Mouse (Mus musculus): ENCODE results near the gene Wdr54. TPM values are rescaled to one million over a fixed set of nuclear protein-coding genes. Genes with fewer than 3 reads are reported as not detected.
"Not testable (repeated sequence)": the region's sequence is repeated elsewhere in the genome, so short reads cannot be mapped to it uniquely, and the experiment has no call there.

Gene Wdr54
- total RNA-seq, 2 experiments from 2014 or later, result 24.4 to 27.6 TPM

DNA sequence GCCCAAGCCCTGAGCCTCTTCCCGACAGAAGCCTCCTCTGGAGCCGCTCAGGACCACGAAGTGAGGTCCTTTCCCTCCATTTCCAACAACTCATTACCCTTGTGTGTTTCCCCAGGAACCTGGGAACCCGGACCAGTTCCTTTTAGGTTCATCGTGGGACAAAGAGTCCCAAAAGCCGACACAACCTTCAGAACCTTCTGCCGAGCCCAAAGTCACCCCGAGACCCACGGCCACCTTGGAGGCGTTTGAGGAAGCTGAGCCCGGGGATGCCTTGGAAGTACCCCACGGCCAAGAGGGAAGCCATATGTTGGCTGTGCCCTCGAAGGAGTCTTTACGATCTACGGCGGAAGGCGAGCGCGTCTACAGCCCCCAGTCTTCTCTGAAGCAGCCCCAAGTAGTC lies 5.2 kb upstream of the Wdr54 start:
- DNase-seq (ENCODE audit: low spot score in 2 of 2), result no peak

DNA sequence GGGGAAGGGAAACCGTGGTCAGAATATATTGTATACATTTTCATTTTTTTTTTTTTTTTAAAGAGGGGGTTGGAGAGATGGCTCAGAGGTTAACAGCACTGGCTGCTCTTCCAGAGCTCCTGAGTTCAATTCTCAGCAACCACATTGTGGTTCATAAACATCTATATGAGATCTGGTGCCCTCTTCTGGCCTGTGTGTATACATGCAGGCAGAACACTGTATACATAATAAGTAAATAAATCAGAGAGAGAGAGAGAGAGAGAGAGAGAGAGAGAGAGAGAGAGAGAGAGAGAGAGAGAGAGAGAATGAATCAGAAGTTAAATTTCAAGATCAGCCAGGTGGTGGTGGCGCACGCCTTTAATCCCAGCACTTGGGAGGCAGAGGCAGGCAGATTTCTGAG lies 3.3 kb upstream of the Wdr54 start:
- DNase-seq (ENCODE audit: low spot score in 2 of 2), result not testable (repeated sequence)

DNA sequence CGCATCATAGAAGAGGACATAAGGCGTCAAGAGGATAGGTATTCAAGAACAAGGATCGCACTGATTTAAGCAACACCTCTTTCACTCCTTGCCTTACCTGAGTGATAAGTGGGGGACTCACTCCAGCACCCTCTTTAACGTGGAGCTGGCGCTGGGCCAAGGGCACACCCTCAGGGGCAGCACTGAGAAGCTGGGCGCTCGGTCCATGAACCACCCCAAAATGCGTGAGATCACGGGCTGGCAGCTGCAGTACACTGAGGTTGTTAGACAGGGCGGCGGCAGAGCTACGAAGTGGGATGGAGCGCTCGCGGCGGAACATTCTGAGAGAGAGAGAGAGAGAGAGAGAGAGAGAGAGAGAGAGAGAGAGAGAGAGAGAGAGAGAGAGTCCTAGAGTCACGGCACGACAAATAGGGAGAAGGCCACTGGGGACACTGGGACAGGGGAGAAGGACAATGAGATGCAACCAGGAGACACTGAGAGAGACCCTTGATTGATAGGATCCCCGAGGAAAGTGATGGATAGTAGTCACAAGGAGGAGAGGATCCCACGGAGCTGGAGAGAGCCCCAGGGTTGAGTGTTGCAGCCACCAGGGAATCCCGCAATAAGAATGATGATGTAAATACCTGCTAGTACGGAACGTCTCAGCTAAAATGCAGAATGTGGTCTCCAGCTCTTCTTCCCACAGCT lies 502 bp downstream of the Wdr54 start:
- no peak for DNase-seq (ENCODE audit: low spot score in 2 of 2)

DNA sequence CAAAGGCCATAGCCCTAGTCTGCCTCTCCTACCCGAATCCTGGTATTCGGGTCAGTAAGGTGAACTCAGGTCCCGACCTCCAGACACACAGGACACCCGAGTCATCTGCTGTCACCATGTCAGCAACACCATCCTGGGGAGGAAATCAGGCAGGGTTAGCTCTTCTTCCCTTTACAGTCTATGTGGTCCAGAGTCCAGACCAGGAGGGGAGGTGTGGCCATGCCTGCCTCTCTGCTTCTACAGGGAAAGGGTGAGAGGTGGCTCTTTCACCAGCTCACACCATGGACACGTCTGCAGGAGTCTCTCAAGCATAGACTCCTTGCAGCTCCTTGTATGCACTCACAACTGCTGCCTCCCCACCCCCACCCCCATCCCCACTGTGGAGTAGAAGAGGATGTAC lies 2.7 kb downstream of the Wdr54 start:
- DNase-seq (ENCODE audit: low spot score in 2 of 2), result no peak

DNA sequence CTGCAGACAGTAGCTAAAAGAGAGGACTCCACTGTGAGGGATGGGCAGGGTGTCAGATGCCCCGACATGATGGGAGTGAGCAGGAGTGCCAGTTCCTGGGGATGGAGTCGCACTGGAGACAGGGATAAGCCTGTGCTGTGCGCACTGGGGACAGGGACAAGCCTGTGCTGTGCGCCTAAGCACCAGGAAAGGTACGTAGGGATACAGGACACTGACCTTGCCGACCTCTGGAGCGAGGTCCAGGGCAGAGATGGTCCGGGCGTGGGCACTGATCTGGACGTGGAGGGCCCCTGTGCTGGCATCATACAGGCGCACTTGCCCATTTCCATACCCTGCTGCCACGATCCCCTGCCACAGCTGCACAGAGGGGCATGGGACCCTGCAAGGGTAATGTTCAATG lies 3.2 kb downstream of the Wdr54 start:
- DNase-seq (ENCODE audit: low spot score in 2 of 2), result no peak

DNA sequence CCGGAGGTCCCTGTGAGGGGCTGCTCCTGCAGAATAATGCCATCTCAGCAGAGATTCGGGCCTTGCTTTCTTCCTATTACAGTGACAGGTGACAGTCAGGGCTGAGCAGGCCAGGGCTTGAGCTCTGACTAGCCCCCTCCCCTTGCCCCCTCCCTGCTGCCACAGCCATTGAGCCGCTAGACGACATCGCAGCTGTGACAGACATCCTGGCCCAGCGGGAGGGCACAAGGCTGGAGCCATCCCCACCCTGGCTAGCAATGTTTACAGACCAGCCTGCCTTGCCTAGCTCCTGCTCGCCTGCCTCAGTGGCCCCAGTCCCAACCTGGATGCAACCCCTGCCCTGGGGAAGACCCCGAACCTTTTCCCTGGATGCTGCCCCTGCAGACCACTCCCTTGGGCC lies 4.5 kb downstream of the Wdr54 start:
- DNase-seq (ENCODE audit: low spot score in 2 of 2), result no peak

DNA sequence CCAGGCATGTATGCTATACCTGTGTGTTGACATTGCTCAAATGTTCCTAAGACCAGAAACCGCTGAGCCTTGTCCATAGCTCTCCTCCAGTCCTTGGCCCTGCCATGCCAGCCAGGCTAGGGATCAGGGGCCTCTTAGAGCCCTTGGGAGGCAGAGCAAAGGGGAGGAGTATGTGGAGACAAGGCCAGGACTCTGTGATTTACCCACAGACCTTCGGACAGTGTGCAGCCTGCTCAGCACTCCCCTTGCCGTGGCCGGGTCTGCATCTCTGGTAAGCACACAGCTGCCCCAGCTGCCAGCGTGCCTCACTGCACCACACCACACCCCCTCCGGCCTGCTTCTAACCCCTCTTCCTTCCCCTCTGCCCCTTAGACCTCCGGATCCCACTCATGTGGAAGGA lies 8.9 kb downstream of the Wdr54 start:
- DNase-seq (ENCODE audit: low spot score in 2 of 2), result no peak

DNA sequence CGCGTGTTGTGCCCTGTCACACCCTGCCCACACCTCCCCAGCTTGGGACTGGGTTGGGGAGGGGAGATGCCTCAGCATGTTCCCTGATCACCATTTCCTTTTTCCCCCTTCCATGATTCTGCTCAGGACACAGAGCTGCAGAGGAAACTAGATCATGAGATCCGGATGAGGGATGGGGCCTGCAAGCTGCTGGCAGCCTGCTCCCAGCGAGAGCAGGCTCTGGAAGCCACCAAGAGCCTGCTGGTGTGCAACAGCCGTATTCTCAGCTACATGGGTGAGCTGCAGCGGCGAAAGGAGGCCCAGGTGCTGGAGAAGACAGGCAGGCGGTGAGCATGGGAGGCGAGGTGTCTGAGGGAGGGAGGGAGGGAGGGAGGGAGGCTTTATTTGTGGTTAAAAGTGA lies 10.4 kb downstream of the Wdr54 start:
- DNase-seq (ENCODE audit: low spot score in 2 of 2), result no peak

DNA sequence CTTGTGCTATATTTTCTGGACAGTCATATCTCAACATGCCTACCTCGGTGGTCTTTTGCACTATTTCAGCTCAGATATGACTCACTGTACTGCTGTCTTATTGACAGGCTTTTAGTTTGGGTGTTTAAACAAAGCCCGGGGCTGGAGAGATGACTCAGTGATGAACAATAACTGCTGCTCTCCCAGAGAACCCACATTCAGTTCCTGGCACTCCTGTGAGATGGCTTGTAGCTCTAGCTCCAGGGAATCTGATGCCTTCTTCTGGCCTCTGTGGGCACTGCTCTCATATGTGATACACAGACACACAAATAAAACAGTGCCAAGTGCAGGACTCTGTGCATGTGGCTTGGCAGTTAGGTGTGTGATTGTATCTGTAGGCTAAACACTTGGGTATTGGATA lies 11.0 kb downstream of the Wdr54 start:
- DNase-seq (ENCODE audit: low spot score in 2 of 2), result peak in 1 of 2 experiments; percentile 45

DNA sequence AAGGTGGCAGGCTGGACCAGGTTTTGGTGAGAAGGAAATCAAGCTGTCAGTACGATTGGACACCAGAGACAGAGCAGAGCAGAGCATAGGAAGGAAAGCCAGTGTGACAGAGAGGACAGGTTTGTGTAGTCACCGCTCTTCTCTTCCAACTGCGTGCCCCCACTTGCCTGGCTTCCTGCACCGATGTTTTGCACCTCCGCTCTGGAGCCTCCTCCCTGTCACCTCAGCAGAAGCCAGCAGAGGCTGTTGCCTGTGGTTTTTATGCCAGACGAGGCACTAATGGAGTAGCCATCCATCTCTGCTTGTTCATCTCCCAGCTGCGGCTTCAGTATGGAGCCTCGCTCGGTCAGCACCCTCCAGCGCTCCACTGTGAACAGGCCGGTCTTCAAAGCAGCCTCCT lies 13.3 kb downstream of the Wdr54 start:
- peak in 1 of 2 experiments; percentile 50 for DNase-seq (ENCODE audit: low spot score in 2 of 2)

DNA sequence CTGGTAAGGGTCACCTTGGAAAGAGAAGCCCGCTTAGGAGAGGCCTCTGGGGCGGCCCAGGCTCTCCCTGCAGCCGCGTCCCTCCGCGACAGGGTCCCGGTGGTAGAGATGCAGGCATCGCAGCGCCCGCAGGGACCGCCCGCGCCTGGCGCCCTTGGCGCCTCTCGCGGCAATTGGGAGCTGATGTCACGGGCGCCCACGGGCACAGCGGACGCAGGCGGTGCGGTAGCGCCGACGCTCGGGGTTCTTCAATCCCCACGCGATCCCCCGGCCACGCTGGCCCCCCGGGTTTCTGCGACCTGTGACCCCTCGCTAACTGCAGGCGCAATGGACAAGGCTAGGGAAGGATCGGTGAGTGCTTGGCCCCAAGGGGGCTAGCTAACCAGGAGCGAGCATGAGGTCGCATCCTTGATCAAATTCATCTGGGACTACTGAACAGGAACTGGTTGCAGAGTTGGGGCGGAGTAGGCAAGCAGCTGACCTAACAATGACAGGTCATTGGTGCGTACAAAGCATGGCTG lies 13.9 kb downstream of the Wdr54 start:
- DNase-seq (ENCODE audit: low spot score in 2 of 2), result peak in 1 of 2 experiments; percentile 71

DNA sequence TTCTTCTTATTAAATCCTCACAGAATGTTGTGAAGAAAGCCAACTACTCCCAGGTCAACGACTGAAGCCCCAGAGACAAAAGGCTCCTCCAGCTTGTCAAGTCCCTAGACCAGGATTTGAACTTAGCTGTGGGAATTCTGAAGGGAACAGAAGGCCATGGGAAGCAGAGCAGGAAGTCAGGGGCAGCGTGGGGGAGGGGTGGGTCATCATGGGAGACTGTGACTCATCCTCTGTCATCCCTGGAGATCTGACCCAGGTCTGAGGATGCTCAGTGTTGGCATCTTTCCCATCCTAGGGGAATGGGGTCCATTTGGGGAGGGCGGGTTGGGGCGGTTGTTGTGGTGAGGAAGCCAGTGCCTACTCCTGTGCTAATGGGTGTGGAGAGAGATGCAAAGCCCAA lies 14.6 kb downstream of the Wdr54 start:
- no peak for DNase-seq (ENCODE audit: low spot score in 2 of 2)

DNA sequence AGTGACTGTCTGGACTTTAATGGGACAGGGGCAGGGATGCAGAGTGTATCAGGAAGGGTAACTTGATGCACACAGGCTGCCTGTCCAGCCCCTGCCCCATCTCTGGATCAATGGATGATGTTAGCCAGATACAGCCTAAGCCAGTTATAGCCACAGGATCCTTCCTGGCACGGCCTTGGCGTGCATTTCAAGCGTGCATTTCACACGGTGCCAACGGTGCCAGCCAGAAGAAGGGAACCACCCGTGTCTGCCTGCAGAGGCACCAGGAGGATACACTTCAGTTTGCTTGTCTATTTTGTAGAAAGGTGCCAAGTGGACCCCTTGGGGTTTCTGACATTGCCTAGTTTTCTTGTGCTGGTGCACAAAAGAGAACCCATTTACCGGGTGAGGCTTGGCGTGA lies 16.2 kb downstream of the Wdr54 start:
- no peak for DNase-seq (ENCODE audit: low spot score in 2 of 2)

DNA sequence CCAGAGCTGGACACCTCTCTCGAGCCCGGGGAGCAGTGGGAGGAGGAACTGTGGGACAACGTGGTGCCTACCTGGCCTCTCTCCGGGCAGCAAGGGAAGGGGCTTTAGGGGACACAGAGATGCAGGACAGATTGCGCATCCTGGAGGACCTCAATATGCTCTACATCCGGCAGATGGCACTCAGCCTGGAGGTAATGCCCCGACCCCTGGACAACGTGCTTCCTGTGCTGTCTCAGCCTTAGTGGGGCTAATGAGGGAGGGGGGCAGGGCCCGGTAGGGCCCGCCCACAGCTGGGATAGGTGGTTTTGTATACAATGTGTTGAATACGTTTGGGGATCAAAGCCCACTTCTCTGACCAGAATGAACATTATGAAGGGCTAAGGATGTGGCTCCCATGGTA lies 18.1 kb downstream of the Wdr54 start:
- no peak for DNase-seq (ENCODE audit: low spot score in 2 of 2)

DNA sequence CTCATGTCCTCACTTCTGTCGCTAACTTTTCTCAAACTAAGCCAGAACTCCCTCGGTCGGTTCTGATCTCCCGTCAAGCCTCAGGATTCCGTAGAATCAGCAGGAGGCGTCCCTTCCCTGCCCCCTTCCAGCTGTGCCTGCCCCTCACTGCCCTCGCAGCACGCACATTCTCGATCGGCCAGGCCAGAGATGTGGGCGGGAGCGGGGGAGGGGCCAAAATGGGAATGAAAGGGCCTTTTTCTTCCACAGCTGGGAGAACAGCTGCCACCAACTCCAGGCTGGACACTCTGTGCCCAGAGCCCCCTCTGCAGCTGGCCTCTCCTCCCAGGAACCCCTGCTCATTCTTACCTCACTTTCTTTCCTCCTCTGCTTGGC lies 18.6 kb downstream of the Wdr54 start:
- DNase-seq (ENCODE audit: low spot score in 2 of 2), result peak in 1 of 2 experiments; percentile 79

DNA sequence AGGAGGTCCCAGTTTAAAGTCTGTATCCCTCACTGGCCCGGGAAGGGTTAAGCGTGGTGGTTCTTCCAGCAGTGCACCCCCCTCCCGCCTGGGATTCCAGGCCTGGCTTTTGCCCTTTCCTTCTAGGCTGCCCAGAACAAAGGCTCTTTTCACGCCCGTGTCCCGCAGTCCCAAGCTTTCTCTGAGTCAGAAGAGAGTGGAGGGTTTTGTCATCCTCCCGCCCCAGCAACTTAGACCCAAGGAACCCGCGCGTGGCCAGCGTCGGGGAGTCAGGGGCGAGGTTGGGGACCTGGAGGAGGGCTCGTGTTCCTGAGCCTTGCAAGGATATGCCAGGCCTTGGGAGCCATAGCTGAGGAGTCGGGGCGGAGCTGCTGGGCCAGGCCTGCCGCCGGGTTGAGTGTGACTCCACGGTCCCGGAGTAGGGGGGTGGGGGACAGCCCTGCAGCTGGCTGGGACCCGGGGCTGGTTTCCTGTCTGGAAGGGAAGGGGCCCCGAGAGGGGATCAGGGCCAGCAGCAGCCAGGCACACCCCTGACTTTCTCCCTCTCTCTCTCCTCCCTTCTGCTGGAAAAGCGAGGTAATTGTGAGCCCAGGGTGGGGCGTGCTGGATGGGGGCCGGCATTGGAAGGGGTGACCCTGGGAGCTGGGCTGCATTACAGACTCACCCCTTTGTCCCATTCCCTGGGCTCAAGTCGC lies 19.2 kb downstream of the Wdr54 start:
- no peak for DNase-seq (ENCODE audit: low spot score in 2 of 2)

DNA sequence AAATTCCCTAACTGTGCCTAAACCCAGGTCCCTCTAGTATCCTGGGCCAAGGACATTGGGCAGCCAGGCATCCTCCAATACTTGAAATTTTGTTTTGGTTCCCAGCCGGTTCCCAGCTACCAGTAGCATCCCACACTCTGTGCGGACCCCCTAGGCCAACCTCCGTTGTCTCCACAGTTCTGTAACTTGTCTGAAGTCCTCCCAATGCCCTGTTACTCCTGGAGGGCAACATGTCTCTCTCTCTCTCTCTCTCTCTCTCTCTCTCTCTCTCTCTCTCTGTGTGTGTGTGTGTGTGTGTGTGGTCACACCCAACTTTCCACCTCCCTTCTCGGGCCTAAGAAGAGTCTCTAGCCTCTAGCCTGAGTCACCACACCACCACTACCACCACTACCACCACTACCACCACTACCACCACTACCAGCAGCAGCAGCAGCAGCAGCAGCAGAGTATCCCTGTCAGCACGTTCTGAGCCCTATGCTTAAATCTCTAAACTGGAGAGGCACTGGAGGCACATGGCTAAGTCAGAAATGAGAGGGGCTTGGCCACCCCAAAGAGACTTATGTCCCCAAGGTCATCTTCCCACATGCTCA lies 19.8 kb downstream of the Wdr54 start:
- DNase-seq (ENCODE audit: low spot score in 2 of 2), result no peak

DNA sequence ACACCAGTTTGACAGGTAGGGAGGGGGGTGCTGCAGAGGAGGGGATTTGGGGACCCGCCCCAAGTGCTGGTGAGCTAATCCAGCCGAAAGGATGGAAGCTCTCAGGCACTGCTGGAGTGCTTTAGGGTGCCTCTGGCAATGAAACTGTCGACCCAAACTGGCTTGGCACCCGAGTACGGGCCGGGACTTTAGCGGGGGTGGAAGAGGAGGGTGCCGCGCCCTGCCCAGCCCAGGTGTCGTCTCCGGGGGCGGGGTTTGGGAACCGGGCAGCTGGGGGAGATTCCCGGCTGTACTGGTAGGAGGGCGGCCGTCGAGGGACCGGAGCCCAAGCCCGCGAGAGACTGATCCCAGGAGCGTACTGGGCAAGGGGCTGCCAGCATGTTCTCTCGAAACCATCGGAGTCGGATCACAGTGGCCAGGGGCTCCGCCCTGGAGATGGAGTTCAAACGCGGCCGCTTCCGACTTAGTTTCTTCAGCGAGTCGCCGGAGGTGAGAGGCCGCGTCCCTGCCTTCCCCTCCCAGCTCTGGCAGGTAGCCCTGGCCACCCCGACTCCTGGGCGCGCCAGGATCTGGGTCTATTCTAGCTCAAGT lies 20.5 kb downstream of the Wdr54 start:
- DNase-seq (ENCODE audit: low spot score in 2 of 2), result no peak

DNA sequence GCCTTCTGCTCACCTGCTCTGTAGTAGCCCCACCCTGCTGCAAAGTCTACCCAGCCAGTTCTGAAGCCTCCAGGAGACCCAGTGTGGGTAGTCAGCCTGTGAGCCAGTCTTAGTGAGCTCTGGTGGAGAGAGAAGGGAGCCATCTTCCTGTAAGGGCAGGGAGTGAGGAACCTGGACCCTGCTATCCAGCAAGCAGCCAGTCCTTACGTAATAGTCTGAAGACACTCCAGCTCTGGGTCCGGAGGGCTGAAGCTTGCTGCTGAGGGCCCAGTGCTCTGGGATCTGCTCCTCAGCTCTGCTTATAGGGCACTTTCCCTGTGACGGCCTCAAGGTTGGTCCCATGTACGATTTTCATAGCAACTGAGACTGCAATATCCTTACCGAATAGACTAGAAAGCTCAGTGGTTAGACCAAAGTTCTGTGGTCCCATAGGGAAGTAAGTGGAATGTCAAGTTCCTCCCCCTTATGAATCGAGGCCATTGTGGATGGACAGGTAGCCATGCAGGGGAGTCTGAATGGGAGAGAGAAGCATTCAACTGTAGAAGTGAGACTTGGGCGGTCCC lies 21.2 kb downstream of the Wdr54 start, which contains the start of gene Rtkn:
Rtkn (plus strand) TSS at position 513 of the 563 bp plus-strand sequence.
- no peak for DNase-seq (ENCODE audit: low spot score in 2 of 2)

DNA sequence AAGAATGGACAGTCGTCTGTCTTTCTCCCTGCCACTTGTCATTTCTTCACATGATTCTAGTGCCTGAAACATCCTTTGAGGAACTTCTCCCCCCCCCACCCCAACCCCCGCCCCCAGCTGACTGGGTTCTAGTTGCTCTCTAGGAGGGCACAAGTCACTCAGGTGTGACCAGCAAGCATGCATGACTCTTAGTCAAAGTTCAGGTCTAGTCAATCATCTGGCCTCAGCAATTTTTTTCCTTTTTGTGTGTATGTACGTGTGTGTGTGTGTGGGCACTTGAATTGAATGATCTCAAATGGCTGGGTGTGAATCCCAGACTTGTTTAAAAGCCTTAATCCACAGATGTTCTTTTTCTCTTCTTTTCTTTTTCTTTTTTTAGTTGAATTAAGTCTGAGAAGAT lies 22.0 kb downstream of the Wdr54 start:
- no peak for DNase-seq (ENCODE audit: low spot score in 2 of 2)

DNA sequence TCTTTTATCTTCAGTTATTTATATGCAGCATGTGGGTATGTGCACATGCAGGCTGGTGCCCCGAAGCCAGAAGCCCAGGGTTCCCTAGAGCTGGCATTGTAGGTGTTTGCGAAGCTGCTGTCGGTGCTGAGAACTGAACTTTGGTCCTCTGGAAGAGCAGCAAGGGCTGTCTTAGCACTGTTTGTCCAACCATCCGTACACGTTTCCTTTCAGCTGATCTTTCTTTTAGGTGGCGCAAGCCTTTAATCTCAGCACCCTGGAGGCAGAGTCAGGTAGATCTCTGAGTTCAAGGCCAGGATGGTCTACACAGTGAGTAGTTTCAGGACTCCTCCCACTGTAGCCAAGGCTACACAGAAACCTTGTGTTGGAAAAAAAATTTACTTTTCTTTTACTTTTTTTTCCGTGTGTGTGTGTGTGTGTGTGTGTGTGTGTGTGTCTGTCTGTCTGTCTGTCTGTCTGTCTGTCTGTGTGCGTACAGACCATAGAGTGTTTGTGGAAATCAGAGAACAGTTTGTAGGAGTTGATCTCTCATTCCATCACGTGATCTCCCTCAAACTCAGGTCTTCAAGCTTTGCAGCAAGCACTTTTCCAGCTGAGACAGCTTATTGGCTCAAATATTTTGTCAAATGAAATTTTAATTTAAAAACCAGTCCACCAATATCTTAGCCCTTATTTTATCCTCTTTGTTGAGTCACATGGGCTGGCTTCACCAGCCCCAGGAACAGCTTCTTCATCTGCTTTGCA lies 23.8 kb downstream of the Wdr54 start:
- DNase-seq (ENCODE audit: low spot score in 2 of 2), result no peak

Data from layer of hippocampus, adult 18-20 months (tissue).